Mouse (Mus musculus) retina, adult 2 months (tissue): ENCODE results near the gene Ccdc183.

ENCODE experiments used
- DNase-seq: peaks from one replicate; pipeline ENCODE4 v3.0.0-alpha.2; 2012; ENCODE audit warnings: low read depth, low spot score

Ccdc183 gene

GRCm38 (mm10) chr2:25577951-25578795 lies 39.3 kb downstream of the Ccdc183 start:
- DNase-seq: no peak

- no peak for DNase-seq
Measured at GRCm38 (mm10) chr2:25576965-25577891, 40.2 kb downstream of the Ccdc183 start.

GRCm38 (mm10) chr2:25576028-25576850 lies 41.2 kb downstream of the Ccdc183 start:
- no peak for DNase-seq

- DNase-seq: no peak
Measured at GRCm38 (mm10) chr2:25575432-25576027, 41.9 kb downstream of the Ccdc183 start.

GRCm38 (mm10) chr2:25574579-25575431 lies 42.7 kb downstream of the Ccdc183 start, which contains the start of the genes Mamdc4 and Phpt1:
TSS of gene Mamdc4 (minus strand) at chr2:25574845.
TSS of gene Phpt1 (minus strand) at chr2:25575224.
- peak; percentile 94 for DNase-seq

- DNase-seq: no peak
Measured at GRCm38 (mm10) chr2:25574136-25574535, 43.3 kb downstream of the Ccdc183 start.

- DNase-seq: no peak
Measured at GRCm38 (mm10) chr2:25573068-25573467, 44.4 kb downstream of the Ccdc183 start.

- DNase-seq: no peak
Measured at GRCm38 (mm10) chr2:25571221-25571620, 46.3 kb downstream of the Ccdc183 start.

- DNase-seq: no peak
Measured at GRCm38 (mm10) chr2:25569323-25569722, 48.2 kb downstream of the Ccdc183 start.

GRCm38 (mm10) chr2:25568473-25569019 lies 48.9 kb downstream of the Ccdc183 start:
- no peak for DNase-seq

GRCm38 (mm10) chr2:25566558-25566957 lies 50.9 kb downstream of the Ccdc183 start:
- DNase-seq: no peak

GRCm38 (mm10) chr2:25565741-25566140 lies 51.7 kb downstream of the Ccdc183 start:
- no peak for DNase-seq

- no peak for DNase-seq
Measured at GRCm38 (mm10) chr2:25561946-25562345, 55.5 kb downstream of the Ccdc183 start.

- no peak for DNase-seq
Measured at GRCm38 (mm10) chr2:25560551-25560950, 56.9 kb downstream of the Ccdc183 start.

GRCm38 (mm10) chr2:25558774-25559173 lies 58.7 kb downstream of the Ccdc183 start:
- DNase-seq: no peak
